Mouse (Mus musculus) ES-Bruce4 (cell line): Measurements from ENCODE around the gene Slc16a11. TPM values are rescaled to one million over a fixed set of nuclear protein-coding genes. Genes with fewer than 3 reads are reported as not detected.

Experiments
- H3K27ac ChIP-seq: 2 replicates; pipeline ENCODE4 v1.5.1; 2012; ENCODE audit warnings: low read length, inconsistent platforms; ENCODE audit not compliant: insufficient read depth
- H3K27me3 ChIP-seq: 2 replicates; pipeline ENCODE4 v1.6.1; 2012; ENCODE audit warnings: mild to moderate bottlenecking, low read length, inconsistent platforms; ENCODE audit not compliant: control insufficient read depth, poor library complexity, insufficient read depth, severe bottlenecking
- H3K36me3 ChIP-seq: 2 replicates; pipeline ENCODE4 v1.6.1; 2012; ENCODE audit warnings: inconsistent platforms, mild to moderate bottlenecking, low read length, moderate library complexity; ENCODE audit not compliant: control insufficient read depth, poor library complexity, insufficient read depth, severe bottlenecking
- H3K4me1 ChIP-seq: one replicate; pipeline ENCODE4 v1.8.1; 2011; ENCODE audit warnings: low read length; ENCODE audit not compliant: control insufficient read depth, insufficient read depth
- H3K4me3 ChIP-seq: 2 replicates; pipeline ENCODE4 v1.5.1; 2011; ENCODE audit warnings: low read depth, mild to moderate bottlenecking, low read length
- H3K9ac ChIP-seq: 2 replicates; pipeline ENCODE4 v1.6.1; 2012; ENCODE audit warnings: low read depth, mild to moderate bottlenecking, inconsistent platforms; ENCODE audit not compliant: poor library complexity, severe bottlenecking
- H3K9me3 ChIP-seq: replicated peaks from 2 replicates; pipeline ENCODE4 v1.6.1; 2012; ENCODE audit warnings: mild to moderate bottlenecking, low read length, inconsistent platforms; ENCODE audit not compliant: control insufficient read depth, poor library complexity, insufficient read depth, severe bottlenecking
- CTCF ChIP-seq: IDR thresholded peaks from one replicate; pipeline ENCODE4 v1.8.1; 2011; ENCODE audit warnings: low read depth, low read length
- EP300 ChIP-seq: IDR thresholded peaks from 2 replicates; pipeline ENCODE4 v1.6.1; 2011; ENCODE audit warnings: low read depth, low read length; ENCODE audit not compliant: insufficient read depth
- POLR2A ChIP-seq: IDR thresholded peaks from one replicate; pipeline ENCODE4 v1.8.1; 2011; ENCODE audit warnings: low read length; ENCODE audit not compliant: insufficient read depth
- polyA plus RNA-seq: library from polyadenylated mRNA; stranded (reverse); fragments of >200 nt; gene quantifications from 2 replicates; pipeline ENCODE4 v1.2.4, GENCODE M21; 2011; ENCODE audit warnings: low read depth; ENCODE audit not compliant: missing spikeins, insufficient read depth, insufficient read length

Slc16a11 gene
- polyA plus RNA-seq, 1 experiment: 2.0 TPM

- H3K9ac ChIP-seq: no peak overlapping the region
- no peaks in the 10 kb centered on the region for H3K36me3 ChIP-seq
- H3K4me1 ChIP-seq: no peaks in the 10 kb centered on the region
- no peaks in the 10 kb centered on the region for H3K9me3 ChIP-seq
- H3K27ac ChIP-seq: no peak overlapping the region
- no peaks in the 10 kb centered on the region for H3K27me3 ChIP-seq
- no peak for TF ChIP-seq CTCF
- TF ChIP-seq EP300: no peak
- no peak for TF ChIP-seq POLR2A
- H3K4me3 ChIP-seq: no peak overlapping the region
Observed at GRCm38 (mm10) chr11:70198332-70198731, 14.2 kb upstream of the Slc16a11 start.

GRCm38 (mm10) chr11:70199107-70199506 lies 13.4 kb upstream of the Slc16a11 start:
- TF ChIP-seq CTCF (no peak), POLR2A (no peak), EP300 (no peak)
- H3K27ac ChIP-seq: no peak overlapping the region
- H3K4me3 ChIP-seq: no peak overlapping the region
- no peaks in the 10 kb centered on the region for H3K9me3 ChIP-seq
- H3K27me3 ChIP-seq: no peaks in the 10 kb centered on the region
- no peak overlapping the region for H3K9ac ChIP-seq
- no peaks in the 10 kb centered on the region for H3K36me3 ChIP-seq
- no peaks in the 10 kb centered on the region for H3K4me1 ChIP-seq

GRCm38 (mm10) chr11:70200036-70200608 lies 12.4 kb upstream of the Slc16a11 start:
- Histone ChIP-seq H3K9ac (no peak overlapping the region), H3K36me3 (no peaks in the 10 kb centered on the region), H3K27me3 (no peaks in the 10 kb centered on the region), H3K27ac (no peak overlapping the region), H3K4me1 (no peaks in the 10 kb centered on the region), H3K9me3 (no peaks in the 10 kb centered on the region), H3K4me3 (no peak overlapping the region)
- TF ChIP-seq CTCF: no peak
- no peak for TF ChIP-seq POLR2A
- TF ChIP-seq EP300: no peak

GRCm38 (mm10) chr11:70201691-70202090 lies 10.9 kb upstream of the Slc16a11 start:
- Histone ChIP-seq H3K27me3 (no peaks in the 10 kb centered on the region), H3K27ac (no peak overlapping the region), H3K4me3 (no peak overlapping the region), H3K36me3 (no peaks in the 10 kb centered on the region), H3K4me1 (no peaks in the 10 kb centered on the region), H3K9me3 (no peaks in the 10 kb centered on the region), H3K9ac (no peak overlapping the region)
- TF ChIP-seq CTCF (peak; percentile 79), EP300 (no peak), POLR2A (no peak)

GRCm38 (mm10) chr11:70206801-70207200 lies 5.8 kb upstream of the Slc16a11 start:
- H3K4me1 ChIP-seq: no peaks in the 10 kb centered on the region
- TF ChIP-seq CTCF (no peak), EP300 (no peak), POLR2A (no peak)
- H3K27ac ChIP-seq: no peak overlapping the region
- H3K9ac ChIP-seq: no peak overlapping the region
- no peaks in the 10 kb centered on the region for H3K36me3 ChIP-seq
- no peaks in the 10 kb centered on the region for H3K9me3 ChIP-seq
- no peak overlapping the region for H3K4me3 ChIP-seq
- H3K27me3 ChIP-seq: no peaks in the 10 kb centered on the region

- Histone ChIP-seq H3K9me3 (no peaks in the 10 kb centered on the region), H3K4me1 (no peaks in the 10 kb centered on the region), H3K27me3 (no peaks in the 10 kb centered on the region), H3K36me3 (no peaks in the 10 kb centered on the region), H3K9ac (no peak overlapping the region), H3K27ac (no peak overlapping the region), H3K4me3 (no peak overlapping the region)
- TF ChIP-seq POLR2A: no peak
- TF ChIP-seq CTCF: no peak
- no peak for TF ChIP-seq EP300
Observed at GRCm38 (mm10) chr11:70207283-70207682, 5.3 kb upstream of the Slc16a11 start.
